Mouse (Mus musculus) adipocyte (in vitro differentiated cells): ENCODE data around the gene Car3.

Source experiments
- DNase-seq: peaks from one replicate; pipeline ENCODE4 v3.0.0-alpha.2; 2016; ENCODE audit warnings: low spot score

Gene Car3

GRCm38 (mm10) chr3:14876325-14876918, 13.1 kb downstream of the Car3 start:
- DNase-seq = no peak

GRCm38 (mm10) chr3:14877251-14877909, 14.1 kb downstream of the Car3 start:
- no peak for DNase-seq

- DNase-seq = no peak
Measured at GRCm38 (mm10) chr3:14878749-14879223, 15.5 kb downstream of the Car3 start.

- DNase-seq = no peak
Measured at GRCm38 (mm10) chr3:14879293-14879692, 16.0 kb downstream of the Car3 start.

- DNase-seq = peak; percentile 35
Measured at GRCm38 (mm10) chr3:14880277-14880676, 17.0 kb downstream of the Car3 start.

GRCm38 (mm10) chr3:14882005-14882404, 18.7 kb downstream of the Car3 start:
- DNase-seq = no peak

GRCm38 (mm10) chr3:14882756-14883155, 19.4 kb downstream of the Car3 start:
- DNase-seq = no peak

GRCm38 (mm10) chr3:14884826-14885225, 21.5 kb downstream of the Car3 start:
- no peak for DNase-seq

GRCm38 (mm10) chr3:14886102-14887098, 23.1 kb downstream of the Car3 start, which contains the start of gene Car2:
Gene Car2 (plus strand): TSS chr3:14886273.
- DNase-seq = no peak

GRCm38 (mm10) chr3:14887134-14887666, 23.9 kb downstream of the Car3 start:
- no peak for DNase-seq

- no peak for DNase-seq
Measured at GRCm38 (mm10) chr3:14887686-14888295, 24.5 kb downstream of the Car3 start.

- no peak for DNase-seq
Measured at GRCm38 (mm10) chr3:14888549-14888948, 25.2 kb downstream of the Car3 start.

- DNase-seq = no peak
Measured at GRCm38 (mm10) chr3:14889085-14889484, 25.8 kb downstream of the Car3 start.

GRCm38 (mm10) chr3:14889716-14890409, 26.6 kb downstream of the Car3 start:
- DNase-seq = no peak

GRCm38 (mm10) chr3:14892991-14893390, 29.7 kb downstream of the Car3 start:
- no peak for DNase-seq

GRCm38 (mm10) chr3:14893700-14894099, 30.4 kb downstream of the Car3 start:
- no peak for DNase-seq

- DNase-seq = no peak
Measured at GRCm38 (mm10) chr3:14895333-14895732, 32.0 kb downstream of the Car3 start.

- no peak for DNase-seq
Measured at GRCm38 (mm10) chr3:14897770-14898169, 34.5 kb downstream of the Car3 start.

GRCm38 (mm10) chr3:14903380-14903779, 40.1 kb downstream of the Car3 start:
- DNase-seq = no peak

GRCm38 (mm10) chr3:14904165-14904564, 40.9 kb downstream of the Car3 start:
- DNase-seq = no peak

- no peak for DNase-seq
Measured at GRCm38 (mm10) chr3:14907271-14907670, 44.0 kb downstream of the Car3 start.
